Mouse (Mus musculus) E14TG2a.4 (cell line): Measurements from ENCODE around the gene 4933424G06Rik.

Experiments used
- CTCF ChIP-seq: conservative IDR thresholded peaks from 2 replicates; pipeline ENCODE4 v1.5.1; 2014; ENCODE audit warnings: low read length
- POU5F1 ChIP-seq: IDR thresholded peaks from 2 replicates; pipeline ENCODE4 v1.6.1; 2014; ENCODE audit warnings: low read length, borderline replicate concordance

DNA sequence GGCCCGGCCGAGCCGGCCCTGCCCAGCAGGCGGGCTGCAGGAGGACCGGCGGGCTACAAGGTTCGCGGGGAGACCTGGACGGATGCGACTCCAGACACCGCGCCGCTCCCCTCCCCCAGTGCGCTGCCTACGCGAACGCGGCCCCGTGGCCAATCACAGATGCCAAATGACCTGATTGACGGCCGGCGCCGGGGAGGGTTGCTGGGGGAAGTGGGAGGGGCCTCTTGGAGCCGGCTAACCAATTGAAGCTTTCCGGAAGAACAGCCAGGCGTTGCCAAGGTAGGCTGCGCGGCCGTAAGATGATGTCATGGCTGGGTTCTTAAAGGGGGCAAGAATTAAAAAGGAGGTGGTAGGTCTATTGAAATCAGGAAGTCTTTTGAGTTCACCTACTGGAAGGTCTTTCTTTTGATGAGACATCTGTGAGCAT lies at the start of gene 4933424G06Rik:
- TF ChIP-seq CTCF (no peak), POU5F1 (no peak)
